17 mouse cellular contexts compared by ENCODE assay signal in the genomic region with DNA sequence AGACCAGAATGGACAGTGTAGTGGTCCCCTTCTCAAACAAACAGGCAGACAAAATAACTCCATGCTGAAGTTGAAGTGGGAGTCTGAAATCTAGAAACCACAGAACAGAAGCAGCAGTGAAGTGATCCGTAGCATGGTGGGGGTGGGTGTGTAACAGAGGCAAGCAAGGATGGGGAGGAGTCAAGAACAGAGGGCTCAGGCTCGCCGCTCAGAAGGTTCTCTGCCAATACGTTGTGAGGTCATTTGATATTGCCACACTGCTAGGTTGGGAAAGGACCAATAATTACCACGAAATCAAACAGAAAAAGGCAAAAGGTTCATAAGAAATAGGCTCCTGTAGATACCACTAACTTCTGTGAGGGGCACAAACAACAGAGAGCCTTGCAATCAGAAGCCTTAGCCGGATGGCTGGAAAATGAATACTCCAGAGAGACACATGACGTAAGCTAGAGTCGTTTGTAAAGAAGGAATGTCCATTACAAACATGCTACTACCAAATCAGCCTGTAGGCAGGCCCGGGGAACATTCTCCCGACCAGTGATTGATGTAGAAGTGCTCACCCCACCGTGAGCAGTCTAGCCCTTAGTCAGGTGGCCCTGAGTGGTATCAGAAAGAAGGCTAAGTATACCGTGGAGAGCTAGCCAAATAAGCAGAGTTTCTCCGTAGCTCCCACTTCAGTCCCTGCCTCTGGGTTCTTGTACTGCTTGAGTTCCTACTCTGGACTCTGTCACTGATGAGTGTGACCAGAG. TPM values are rescaled to one million over a fixed set of nuclear protein-coding genes. Genes with fewer than 3 reads are reported as not detected.
DNase-seq lines count a peak whose midpoint lies in the region; ATAC-seq lines count a peak whose summit lies in the region.
"Had no signal": no experiment of that assay in that cellular context is flagged by ENCODE, and none has a peak within 500 bp of the region (broad histone marks: within the 10 kb centered on the region; RNA-seq: fewer than 3 reads in every experiment).

No protein-coding gene starts in this region.

- ATAC-seq in kidney, embryonic 15.5 days (replicated peaks; ENCODE audit: low FRiP score), result peak; percentile 76
- ATAC-seq: forebrain, postnatal 0 days; midbrain, embryonic 16.5 days; Patski had no signal

- peaks cover 10% of the 10 kb centered on the region; the same call in 1 of the 2 replicates for H3K4me1 ChIP-seq in kidney, embryonic 15.5 days
- H3K4me1 ChIP-seq: stomach, embryonic 15.5 days had no signal

- DNase-seq in cerebellum, adult 9-10 months, result peak; percentile 40
- DNase-seq in cerebellum, postnatal 4 days (ENCODE audit: low spot score in 2 of 2), result no peak
- DNase-seq in kidney, adult 11 months, result no peak
- peak; percentile 30 for DNase-seq in adipocyte (ENCODE audit: low spot score)
- peak; percentile 24 to 58 for DNase-seq in lung, postnatal 4 days
- no peak for DNase-seq in frontal cortex, postnatal 10 days (ENCODE audit: low spot score in 2 of 2)
- no peak for DNase-seq in right cerebral cortex, adult 2 months (ENCODE audit: low spot score in 2 of 2)
- DNase-seq: cerebellum, postnatal 14 days; forebrain, postnatal 0 days; gastrocnemius, postnatal 36 days; right cerebral cortex, postnatal 14 days; thymus, postnatal 4 days had no signal

- H3K9me3 ChIP-seq in kidney, embryonic 15.5 days (replicated peaks), result no peaks in the 10 kb centered on the region
- H3K9me3 ChIP-seq: stomach, embryonic 15.5 days had no signal

- 47% methylated on average over 13 of the region's 13 CpGs for WGBS in kidney, embryonic 15.5 days

- H3K36me3 ChIP-seq in kidney, embryonic 15.5 days, result no peaks in the 10 kb centered on the region
- H3K36me3 ChIP-seq: stomach, embryonic 15.5 days had no signal

- H3K4me3 ChIP-seq in kidney, embryonic 15.5 days (replicated peaks), result no peak overlapping the region
- H3K4me3 ChIP-seq: stomach, embryonic 15.5 days had no signal

- no peak overlapping the region for H3K9ac ChIP-seq in kidney, embryonic 15.5 days
- H3K9ac ChIP-seq: forebrain, postnatal 0 days; liver, embryonic 14.5 days; stomach, embryonic 15.5 days had no signal

- H3K27ac ChIP-seq in kidney, embryonic 15.5 days, result no peak overlapping the region
- H3K27ac ChIP-seq: liver, embryonic 14.5 days; stomach, embryonic 15.5 days had no signal

- H3K27me3 ChIP-seq in kidney, embryonic 15.5 days, result no peaks in the 10 kb centered on the region
- H3K27me3 ChIP-seq: Patski; stomach, embryonic 15.5 days had no signal

- H3K4me2 ChIP-seq in kidney, embryonic 15.5 days, result no peak overlapping the region
- H3K4me2 ChIP-seq: stomach, embryonic 15.5 days had no signal

RNA-seq across cellular contexts. Expression of gene Arl5a, which starts 52.3 kb away (rescaled TPM):
- 45.8 TPM in 2 replicates for polyA plus RNA-seq in kidney, embryonic 15.5 days (2015; fragmentation: Nextera tagmentation; extraction: Ambion mirVana)

Comparison
In these comparisons a context has a peak if more than half of its experiments do, and no peak if none do; other contexts are left out.
1. DNase-seq: peak in cerebellum, adult 9-10 months (single experiment), adipocyte (single experiment) and lung, postnatal 4 days (2 of 2); none in cerebellum, postnatal 4 days (0 of 2), kidney, adult 11 months (single experiment), frontal cortex, postnatal 10 days (0 of 2) and right cerebral cortex, adult 2 months (0 of 2).